Mouse (Mus musculus) heart, adult 2 months (tissue): ENCODE results near the gene Prn.

ENCODE experiments used
- CTCF ChIP-seq: fragments of 200-600 bp; IDR thresholded peaks from 2 replicates; pipeline ENCODE4 v1.8.1; 2022; ENCODE audit warnings: antibody characterized with exemption, mild to moderate bottlenecking, moderate library complexity
- POLR2A ChIP-seq: fragments of 200-500 bp; IDR thresholded peaks from 2 replicates; pipeline ENCODE4 v1.6.1; 2011; ENCODE audit warnings: mild to moderate bottlenecking, low read depth, low read length, control low read depth; ENCODE audit not compliant: insufficient read depth

DNA sequence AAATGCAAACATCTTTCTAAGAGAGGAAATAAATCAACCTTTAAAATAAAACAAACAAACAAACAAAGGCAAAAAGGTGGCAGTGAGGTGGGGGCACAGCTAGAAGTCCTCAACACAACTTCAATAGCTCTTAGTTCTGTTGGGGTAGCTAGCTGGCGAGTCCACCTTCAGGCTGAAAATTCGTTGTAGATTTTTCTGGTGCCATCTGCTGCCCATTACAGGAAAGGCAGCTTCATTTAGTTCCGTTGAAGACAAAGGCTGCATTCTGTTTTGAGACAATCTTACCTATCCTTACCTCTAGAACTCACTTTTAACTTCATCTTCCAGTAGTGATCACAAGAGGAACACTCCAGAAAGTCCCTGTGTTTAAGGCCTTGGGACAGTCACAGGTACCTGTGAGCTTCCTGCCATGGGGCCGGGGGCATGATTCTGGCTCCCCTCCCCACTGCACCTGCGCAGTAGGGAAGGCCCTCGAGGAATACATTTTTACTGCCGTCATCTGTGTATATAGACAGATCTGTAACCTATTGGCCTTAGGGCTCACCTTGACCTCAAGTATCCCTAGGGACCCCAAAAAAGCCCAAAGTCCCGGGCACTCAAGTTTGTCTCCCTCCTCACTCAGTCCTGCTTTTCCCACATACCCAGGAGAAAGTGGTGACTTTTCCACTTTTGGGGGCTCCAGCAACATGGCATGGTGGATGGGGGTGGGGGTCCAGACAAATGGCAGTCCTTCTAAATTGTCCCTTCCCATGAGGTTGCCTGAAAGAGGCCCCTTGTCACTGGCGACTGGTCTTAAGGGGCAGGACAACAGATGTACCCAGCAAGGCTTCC is 40.2 kb downstream of the Prn start:
- TF ChIP-seq CTCF (peak; percentile 83), POLR2A (no peak)
